Mouse (Mus musculus) heart, adult 2 months (tissue): ENCODE data around the gene Pde9a.

Experiments
- CTCF ChIP-seq: fragments of 200-600 bp; IDR thresholded peaks from 2 replicates; pipeline ENCODE4 v1.8.1; 2022; ENCODE audit warnings: antibody characterized with exemption, mild to moderate bottlenecking, moderate library complexity
- EP300 ChIP-seq: fragments of 200-500 bp; IDR thresholded peaks from 2 replicates; pipeline ENCODE4 v1.6.1; 2011; ENCODE audit warnings: low read depth, low read length, control low read depth; ENCODE audit not compliant: insufficient read depth

DNA sequence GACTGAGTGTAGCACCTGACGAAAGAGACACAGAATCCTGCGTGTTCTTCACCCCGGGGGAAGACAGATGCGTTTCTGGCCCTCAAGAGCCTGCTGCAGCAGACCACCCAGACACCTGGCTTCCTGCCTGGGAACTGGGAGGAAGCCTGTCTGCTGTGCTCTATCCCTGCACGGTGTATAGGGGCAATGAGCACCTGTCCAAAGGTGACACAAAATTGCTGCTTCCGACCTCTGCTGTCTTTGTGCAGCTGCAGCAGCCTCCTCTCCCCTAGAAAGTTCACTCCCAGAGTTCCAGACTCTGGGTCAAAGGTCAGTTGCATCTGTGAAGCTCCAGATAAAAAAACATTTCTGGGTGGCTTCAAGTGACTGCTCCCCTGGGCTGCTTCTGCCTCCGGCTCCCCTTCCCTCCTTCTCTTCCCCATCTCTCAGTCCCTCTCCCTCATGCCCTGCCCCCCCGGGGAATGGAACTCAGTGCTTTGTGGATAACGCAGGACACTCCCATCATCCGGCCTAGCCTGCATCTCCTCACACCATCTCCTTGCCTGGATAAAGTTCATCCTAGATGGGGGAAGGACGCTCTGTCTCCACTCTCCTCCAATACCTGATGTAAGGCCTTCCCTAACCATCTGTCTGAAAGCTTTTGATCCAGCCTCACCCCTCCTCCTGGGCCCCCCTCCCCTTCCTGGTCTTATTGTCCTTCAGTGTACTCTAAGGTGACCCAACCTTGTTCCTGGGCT is 93.3 kb downstream of the Pde9a start:
- TF ChIP-seq CTCF (no peak), EP300 (no peak)
